Mouse (Mus musculus) natural killer cell, adult 2 months (primary cell): ENCODE measurements around the gene Eaf1.

Source experiments
- DNase-seq, 2 experiments: peaks; one replicate each; pipeline ENCODE4 v3.0.0; 2022; ENCODE audit warnings: low spot score in 2 of 2

The Eaf1 gene

DNA sequence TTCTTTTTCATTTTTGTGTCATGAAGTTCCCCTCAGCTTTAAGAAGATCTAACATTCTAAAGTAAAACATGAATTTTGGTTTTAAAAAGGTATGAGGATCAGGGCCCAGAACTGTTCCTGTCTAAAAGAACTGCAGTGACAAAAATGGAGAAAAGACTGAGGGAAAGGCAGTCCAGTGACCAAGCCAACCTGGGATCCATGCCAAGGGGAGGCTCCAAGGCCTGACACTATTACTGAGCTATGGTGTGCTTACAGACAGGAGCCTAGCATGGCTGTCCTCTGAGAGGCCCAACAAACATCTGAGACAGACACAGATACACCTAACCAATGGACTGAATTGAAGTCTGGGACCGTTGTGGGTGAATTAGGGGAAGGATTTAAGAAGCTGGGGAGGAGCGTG, 15.7 kb downstream of the Eaf1 start:
- no peak for DNase-seq

DNA sequence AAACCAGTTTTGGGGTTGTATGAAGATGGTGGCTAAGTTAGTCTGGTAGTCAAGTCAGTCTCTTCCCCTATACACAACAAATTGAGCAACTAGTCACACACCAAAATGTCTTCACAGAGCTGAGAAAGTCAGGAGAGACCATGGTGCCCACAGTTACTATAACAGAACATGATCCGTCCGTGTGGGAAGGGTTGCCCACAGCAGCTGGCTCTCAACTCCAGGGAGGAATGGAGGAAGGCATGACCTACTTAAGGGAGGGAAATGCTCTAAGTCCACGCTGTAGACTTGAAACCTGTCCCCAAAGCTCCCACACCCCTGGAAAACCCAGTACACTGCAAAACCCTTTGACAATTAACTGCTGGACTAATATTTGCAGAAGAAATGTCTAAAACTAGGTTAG, 16.1 kb downstream of the Eaf1 start:
- DNase-seq = no peak

DNA sequence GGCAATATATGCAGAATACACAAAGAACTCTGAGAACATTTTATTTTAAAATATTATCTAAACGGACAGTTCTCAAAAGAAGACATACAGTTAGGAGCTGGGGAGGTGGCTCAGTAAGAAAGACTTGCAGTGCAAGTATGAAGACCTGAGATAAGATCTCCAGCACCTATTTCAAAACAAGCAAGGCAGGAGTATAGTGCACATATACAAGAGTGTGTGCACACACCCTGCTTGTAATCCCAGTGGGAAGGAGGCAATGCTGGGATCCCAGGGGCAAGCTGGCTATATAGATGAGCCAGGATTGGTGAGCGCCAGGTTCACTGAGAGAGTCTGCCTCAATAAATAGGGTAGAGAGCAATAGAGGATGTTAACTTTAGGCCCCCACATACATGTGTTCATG, 21.7 kb downstream of the Eaf1 start:
- DNase-seq = no peak

DNA sequence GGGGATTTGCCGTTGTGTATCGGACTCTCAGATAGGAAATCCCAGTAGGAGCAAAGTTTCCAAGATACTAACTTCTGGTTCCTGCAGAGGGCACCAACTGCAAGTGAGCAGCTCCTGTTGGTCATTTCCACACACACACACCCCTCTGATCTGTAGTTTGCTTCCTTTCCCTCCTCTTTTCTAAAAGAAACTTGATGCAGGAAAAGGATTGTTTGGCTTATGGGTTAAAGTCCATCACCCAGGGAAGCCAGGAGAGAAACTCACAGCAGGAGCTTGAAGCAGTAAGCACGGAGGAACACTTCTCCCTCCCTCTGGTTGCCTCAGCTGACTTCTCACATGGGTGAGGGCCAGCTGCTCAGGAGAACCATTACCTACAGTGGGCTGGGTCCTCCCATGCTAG, 25.0 kb downstream of the Eaf1 start:
- no peak for DNase-seq

DNA sequence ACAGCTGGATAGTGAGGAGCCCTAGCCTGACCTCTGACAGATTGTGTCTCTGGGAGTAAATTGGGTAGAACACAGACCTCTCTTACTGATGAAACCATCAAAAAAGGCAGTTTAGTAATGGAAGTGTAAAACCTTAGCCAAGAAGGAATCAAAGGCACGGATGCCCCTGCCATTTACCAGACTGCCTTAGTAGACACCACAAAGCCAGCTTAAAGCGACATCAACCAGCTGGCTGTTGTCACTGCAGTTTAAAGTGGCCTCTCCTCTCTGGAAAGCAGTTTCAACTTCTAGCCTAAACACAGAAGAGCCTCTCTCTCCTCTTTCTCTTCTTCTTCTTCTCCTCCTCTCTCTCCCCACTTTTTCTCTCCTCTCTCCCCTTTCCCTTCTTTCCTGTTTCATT, 27.1 kb downstream of the Eaf1 start:
- DNase-seq = no peak

DNA sequence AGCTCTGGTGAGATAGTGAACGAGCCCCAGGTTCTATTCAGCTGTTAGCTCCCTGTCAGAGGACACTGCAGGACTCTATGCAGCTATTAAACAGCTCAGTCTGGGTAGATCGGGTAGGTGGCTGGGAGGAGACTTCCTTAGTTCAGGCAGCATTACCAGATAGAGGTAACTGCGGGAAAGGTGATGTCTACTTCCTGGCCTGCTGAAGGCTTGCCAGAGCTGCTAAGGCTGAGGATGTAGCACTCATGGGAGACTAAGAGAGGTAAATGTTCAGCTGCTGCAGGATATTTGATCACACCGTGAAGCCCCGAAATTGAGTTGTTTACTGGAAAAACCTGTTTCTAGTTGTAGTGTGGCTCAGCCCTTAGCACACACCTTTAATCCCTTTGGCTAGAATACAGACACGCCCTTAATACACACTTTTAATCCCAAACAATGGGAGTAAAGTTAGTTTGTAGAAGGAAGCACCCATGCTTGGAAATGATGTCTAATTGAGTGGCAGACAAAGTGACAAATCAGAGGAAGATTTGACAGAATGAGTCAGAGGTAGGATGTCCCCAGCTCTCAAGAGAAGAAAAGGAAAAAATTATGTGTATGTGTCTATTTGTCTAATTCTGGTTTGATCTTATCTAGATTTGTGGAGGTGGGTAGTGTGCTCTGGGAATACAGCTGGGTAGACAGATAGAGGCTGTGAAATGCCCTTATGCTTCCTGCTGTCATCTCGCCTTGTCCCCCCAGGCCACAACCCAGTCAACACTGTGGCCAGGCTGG, 31.0 kb downstream of the Eaf1 start:
- no peak for DNase-seq

DNA sequence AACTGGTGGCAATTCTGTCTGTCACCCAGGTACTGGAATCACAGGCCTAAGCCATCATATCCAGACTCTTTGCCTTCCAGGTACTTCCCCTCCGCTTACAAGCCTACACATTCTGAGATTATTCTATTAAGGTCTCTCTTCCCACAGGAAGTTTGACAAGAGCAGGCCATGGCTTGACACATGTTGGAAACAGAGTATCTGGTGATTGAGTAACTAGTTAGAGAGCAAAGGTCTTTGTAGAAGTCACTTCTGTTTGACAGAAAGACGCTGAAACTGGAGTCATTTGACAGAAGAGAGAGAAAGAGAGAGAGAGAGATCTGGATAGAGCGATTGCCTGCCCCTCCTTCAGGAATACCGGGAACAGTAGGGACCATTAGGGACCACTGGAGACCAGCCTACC, 36.6 kb downstream of the Eaf1 start:
- no peak for DNase-seq

DNA sequence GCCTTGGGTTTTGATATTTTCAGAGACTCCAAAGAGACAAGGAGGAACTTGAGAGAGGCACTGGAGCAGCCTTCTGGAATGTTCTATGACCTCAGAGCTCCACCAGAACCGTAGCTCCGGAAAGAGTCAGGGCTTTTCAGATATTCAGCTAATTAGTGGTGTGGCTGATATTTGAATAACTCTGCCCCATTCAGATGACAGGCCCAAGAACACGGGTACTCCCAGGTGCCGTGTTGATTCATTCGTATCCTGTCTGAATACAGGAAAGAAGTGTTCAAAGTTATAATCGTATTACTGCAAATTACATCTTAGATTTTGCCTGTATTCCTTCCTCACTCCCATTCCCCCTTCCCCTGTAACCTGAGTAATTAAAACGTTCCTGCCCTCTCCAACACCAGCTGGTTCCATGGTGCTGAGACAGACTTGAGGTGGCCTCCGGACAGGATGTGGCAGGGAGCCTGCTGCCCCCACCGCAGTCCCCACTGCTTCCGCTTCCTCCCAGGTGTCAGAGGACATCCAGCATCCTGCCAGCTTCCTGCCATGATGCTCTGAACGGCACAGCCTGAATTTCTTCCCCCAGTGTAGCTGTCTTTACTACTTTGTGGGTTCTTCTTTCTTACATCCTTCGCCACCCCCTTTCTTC, 37.4 kb downstream of the Eaf1 start:
- DNase-seq = peak; percentile 75 to 77

DNA sequence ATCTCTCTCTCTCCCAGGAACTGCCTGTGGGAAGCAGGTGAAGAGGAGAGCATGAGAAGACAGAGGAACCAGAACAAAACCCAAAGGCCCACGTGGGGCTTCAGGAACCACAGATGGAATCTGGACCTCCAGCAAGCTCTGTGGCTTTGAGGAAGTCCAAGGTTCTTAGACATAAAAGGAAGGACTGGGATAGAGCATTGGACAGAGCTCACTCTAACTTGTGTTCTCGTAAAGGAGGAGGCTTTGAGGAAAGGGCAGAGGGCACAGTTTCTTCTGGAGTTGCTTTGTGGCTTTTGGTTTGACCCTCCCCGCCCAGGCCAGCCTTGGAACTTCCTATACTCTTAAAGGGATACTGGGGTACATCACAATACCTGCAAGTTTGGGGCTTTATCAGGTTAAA, 38.5 kb downstream of the Eaf1 start:
- no peak for DNase-seq

DNA sequence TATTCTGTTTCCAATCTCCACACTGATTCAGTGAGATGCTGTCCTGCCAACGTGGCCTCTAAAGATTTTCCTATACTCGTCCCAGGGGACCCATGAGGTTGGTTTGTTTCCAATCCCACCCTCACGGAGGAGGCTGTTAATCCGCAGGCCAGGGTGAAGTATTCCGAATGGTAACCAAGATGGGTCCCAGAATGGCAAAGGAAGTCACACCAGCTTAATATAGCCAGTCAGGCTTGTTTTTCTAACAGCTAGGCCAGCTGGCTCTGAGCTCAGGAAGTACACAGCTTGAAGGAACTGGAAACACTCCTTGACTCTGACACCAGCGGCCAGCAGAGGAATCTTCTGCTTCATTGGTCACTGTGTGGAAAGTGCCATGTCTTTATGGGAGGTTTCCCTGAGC, 43.1 kb downstream of the Eaf1 start:
- no peak for DNase-seq

DNA sequence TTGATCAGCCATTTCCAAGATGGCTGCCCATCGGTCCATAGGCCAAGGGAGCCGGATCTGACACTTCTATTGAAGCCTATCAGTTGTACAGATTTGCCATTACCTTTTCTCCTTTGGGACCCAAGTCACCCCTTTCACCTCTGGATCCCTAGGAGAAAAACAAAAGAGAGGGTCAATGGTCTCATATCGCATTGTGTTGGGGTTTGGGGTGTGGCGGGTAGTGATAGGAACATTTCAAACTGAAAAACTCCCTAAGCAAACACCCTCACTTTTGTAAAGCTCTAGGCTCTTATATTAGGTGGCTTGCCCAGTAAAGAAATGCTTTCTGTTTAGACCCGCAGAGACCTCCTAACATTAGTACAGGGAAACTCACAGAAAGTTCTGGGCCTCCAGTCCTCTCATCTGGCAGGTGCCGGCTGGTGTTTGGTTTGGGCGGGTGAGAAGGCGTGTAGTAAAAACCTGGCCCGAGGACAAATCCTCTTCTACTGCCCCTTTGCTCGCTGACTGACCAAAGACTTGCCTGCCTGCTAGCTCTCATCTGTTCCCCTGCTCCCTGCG, 49.8 kb downstream of the Eaf1 start:
- DNase-seq = no peak

DNA sequence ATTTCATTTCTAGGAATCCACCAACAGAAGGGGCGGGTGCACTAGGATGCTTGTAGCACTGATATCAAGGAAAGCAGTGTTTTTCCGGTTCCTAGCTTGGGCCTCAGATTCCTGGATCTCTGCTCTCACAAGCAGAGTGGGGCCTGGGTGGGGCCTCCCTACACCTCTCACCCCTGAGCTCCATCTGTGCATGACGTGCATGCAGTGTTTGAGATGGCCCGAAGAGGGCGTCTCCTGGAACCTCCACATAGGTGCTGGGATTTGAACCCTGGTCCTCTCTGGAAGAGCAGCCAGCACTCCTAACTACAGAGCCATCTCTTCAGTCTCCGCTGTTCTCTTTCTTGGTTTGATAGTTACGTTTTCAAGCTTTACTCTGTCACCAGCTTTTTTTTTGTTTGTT, 60.8 kb downstream of the Eaf1 start:
- DNase-seq = no peak

DNA sequence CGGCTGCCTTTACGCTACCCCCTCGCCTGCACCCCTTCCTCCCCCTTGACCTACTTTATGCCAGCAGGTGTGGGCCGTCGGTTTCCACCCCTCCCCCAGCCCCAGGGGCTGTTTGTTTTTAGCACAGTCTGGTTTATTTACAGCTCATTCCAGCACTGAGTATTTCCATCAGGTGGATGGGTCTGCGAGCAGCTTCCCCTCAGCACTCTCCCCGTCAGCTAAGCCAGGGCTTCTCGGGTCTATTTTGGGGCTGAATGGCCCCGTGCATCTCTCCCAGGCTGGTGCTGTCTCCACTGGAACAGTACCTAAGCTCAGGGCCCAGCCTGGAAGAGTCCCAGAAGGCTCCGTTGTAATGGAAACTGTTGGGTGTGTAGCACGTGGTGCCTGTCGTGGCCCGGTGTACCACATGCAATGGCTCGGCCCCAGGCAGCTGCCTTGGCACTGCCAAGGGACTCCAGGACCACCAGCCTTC, 61.8 kb downstream of the Eaf1 start:
- DNase-seq = no peak

DNA sequence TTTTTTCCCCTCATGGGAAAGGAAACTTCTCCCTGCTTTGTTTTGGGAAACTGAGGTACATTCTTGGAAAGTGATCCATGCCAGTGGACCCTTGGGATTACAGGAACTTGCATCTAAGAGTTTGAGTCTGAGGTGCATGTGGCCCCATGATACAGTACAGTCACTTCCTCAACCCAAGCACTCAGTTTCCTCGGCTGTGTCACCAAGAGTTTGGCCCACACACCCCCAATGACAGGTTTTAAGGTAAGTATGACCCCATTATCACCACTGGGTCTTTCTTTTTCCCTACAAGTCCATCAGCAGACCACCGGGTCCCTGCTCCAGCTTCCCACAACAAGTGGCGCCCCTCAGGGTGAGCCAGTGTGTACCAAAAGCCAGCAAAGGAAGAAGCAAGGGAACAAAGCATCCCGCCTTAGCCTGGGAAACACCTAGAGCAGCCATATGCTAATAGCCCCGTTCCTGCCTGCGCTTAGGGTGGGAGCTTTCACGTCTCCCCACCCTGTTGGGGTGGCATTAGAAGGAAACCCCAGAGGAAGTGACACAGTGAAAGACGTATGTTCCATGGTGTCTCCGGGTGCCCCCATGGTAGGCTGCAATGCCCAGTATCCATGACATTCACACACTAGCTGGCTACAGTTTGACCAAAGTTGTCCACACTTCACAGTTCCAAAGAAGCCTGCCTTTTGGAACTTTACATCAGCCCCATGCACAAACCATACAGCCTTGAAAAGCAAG, 62.5 kb downstream of the Eaf1 start:
- no peak for DNase-seq

DNA sequence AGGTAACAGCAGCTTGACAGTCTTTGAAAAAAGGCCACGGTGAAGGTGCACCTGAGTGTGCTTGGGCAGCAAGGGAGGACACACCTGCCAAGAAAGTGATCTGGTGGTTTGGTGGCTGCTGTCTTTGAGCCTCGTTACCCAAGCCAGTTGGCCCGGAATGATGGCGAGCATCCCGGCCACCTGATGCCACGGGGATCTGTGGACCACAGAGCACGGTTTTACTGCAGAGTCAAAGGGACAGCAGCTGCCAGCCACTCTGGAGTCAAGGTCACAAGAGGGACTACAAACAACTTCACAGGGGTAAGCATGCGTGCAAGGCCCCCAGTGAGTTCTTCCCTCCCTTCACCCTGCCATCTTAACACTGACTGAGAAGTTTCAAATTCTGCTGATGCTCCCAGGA, 63.1 kb downstream of the Eaf1 start:
- no peak for DNase-seq

DNA sequence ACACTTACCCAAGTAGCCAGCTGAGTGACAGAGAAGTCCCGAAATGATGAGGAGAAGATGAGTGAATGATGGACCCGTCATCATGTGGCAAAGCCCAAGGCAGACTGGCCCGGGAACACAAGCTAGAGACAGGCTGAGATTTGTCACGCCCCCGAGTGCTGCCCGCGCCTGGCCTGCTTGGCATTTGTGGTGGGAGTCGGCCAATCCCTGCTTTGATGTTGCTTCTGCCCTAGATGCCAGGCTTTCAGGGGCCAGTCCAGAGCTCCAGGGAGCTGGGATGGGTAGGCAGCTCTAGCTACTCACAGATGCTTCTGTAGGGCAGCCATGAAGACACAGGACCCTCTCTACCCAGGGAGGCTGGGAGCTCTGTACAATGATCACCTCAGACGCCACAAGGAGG, 63.6 kb downstream of the Eaf1 start:
- no peak for DNase-seq

DNA sequence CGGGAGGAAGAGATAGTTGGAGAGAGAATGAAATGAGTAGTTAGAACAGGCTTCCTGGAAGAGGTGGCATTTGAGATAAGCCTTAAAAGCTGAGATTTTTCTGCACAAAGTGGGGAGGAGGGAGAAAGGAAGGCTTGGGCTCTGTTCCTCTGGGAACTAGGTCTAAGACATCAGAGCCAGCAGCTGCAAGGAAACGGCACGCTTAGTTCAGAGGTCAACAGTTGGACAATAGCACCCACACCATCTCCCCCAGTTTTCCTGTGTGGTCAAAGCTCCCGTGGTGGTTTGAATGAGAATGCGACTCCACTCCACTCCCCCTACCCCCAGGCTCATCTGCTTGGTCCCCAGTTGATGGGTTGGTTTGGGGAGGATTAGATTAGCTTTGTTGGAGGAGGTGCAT, 65.0 kb downstream of the Eaf1 start:
- no peak for DNase-seq
